Mouse (Mus musculus) myocyte (in vitro differentiated cells): ENCODE results near the gene Wdr20. TPM values are rescaled to one million over a fixed set of nuclear protein-coding genes. Genes with fewer than 3 reads are reported as not detected.

Experiments used
- H3K27me3 ChIP-seq: one replicate; pipeline ENCODE4 v1.6.1; 2011; ENCODE audit not compliant: control insufficient read depth, insufficient read depth, insufficient read length
- H3K36me3 ChIP-seq: one replicate; pipeline ENCODE4 v1.6.1; 2011; ENCODE audit not compliant: control insufficient read depth, insufficient read depth
- H3K4me2 ChIP-seq: one replicate; pipeline ENCODE4 v1.6.1; 2011; ENCODE audit warnings: low read depth, control low read depth
- H3K4me3 ChIP-seq: one replicate; pipeline ENCODE4 v1.5.1; 2011; ENCODE audit warnings: mild to moderate bottlenecking, control low read depth, moderate library complexity
- H3K79me2 ChIP-seq: one replicate; pipeline ENCODE4 v1.6.1; 2011; ENCODE audit not compliant: control insufficient read depth, insufficient read depth
- H3ac ChIP-seq: one replicate; pipeline ENCODE4 v1.6.1; 2011; ENCODE audit not compliant: control insufficient read depth, insufficient read length
- CEBPB ChIP-seq: IDR thresholded peaks from 2 replicates; pipeline ENCODE4 v1.6.1; 2011; ENCODE audit warnings: mild to moderate bottlenecking, moderate library complexity; ENCODE audit not compliant: poor library complexity, insufficient read depth, severe bottlenecking
- E2F4 ChIP-seq: IDR thresholded peaks from one replicate; pipeline ENCODE4 v1.6.1; 2011; ENCODE audit warnings: mild to moderate bottlenecking, control low read depth, moderate library complexity; ENCODE audit not compliant: insufficient read depth
- MAX ChIP-seq: IDR thresholded peaks from one replicate; pipeline ENCODE4 v1.6.1; 2011; ENCODE audit warnings: low read depth, mild to moderate bottlenecking, control low read depth
- MYOD1 ChIP-seq, 3 experiments: IDR thresholded peaks; one replicate each; pipeline ENCODE4 v1.6.1; 2011; ENCODE audit warnings: control low read depth in 2 of 3, low read depth in 2 of 3, mild to moderate bottlenecking in 2 of 3, moderate library complexity in 1 of 3; ENCODE audit not compliant: insufficient read length in 2 of 3, control insufficient read depth in 1 of 3
- MYOG ChIP-seq, 3 experiments: IDR thresholded peaks; one replicate each; pipeline ENCODE4 v1.6.1; 2011; ENCODE audit warnings: control low read depth in 2 of 3, low read depth in 2 of 3, mild to moderate bottlenecking in 2 of 3; ENCODE audit not compliant: insufficient read length in 2 of 3, control insufficient read depth in 1 of 3, insufficient read depth in 1 of 3
- POLR2A ChIP-seq: IDR thresholded peaks from one replicate; pipeline ENCODE4 v1.6.1; 2011; ENCODE audit warnings: low read depth, mild to moderate bottlenecking, control low read depth, moderate library complexity; ENCODE audit not compliant: insufficient read length
- POLR2AphosphoS2 ChIP-seq: IDR thresholded peaks from one replicate; pipeline ENCODE4 v1.6.1; 2011; ENCODE audit warnings: low read depth, control low read depth; ENCODE audit not compliant: insufficient read length
- REST ChIP-seq: IDR thresholded peaks from one replicate; pipeline ENCODE4 v1.6.1; 2011; ENCODE audit warnings: mild to moderate bottlenecking, control low read depth, moderate library complexity; ENCODE audit not compliant: insufficient read depth, insufficient read length
- SRF ChIP-seq: IDR thresholded peaks from one replicate; pipeline ENCODE4 v1.6.1; 2011; ENCODE audit warnings: low read depth; ENCODE audit not compliant: control insufficient read depth, insufficient read length
- TCF12 ChIP-seq: IDR thresholded peaks from one replicate; pipeline ENCODE4 v1.6.1; 2011; ENCODE audit warnings: mild to moderate bottlenecking, control low read depth; ENCODE audit not compliant: poor library complexity, insufficient read depth, severe bottlenecking
- TCF3 ChIP-seq: IDR thresholded peaks from one replicate; pipeline ENCODE4 v1.6.1; 2011; ENCODE audit warnings: low read depth, control low read depth; ENCODE audit not compliant: insufficient read length
- USF1 ChIP-seq: IDR thresholded peaks from one replicate; pipeline ENCODE4 v1.6.1; 2011; ENCODE audit warnings: low read depth, mild to moderate bottlenecking, control low read depth, moderate library complexity
- polyA plus RNA-seq: library from polyadenylated mRNA; unstranded; fragments of >200 nt; fragmentation: generic; extraction: Trizol; gene quantifications from one replicate; pipeline ENCODE4 v1.2.1, GENCODE M21; 2012; ENCODE audit warnings: missing spikeins

The Wdr20 gene
- polyA plus RNA-seq, 1 experiment = 13.9 TPM

DNA sequence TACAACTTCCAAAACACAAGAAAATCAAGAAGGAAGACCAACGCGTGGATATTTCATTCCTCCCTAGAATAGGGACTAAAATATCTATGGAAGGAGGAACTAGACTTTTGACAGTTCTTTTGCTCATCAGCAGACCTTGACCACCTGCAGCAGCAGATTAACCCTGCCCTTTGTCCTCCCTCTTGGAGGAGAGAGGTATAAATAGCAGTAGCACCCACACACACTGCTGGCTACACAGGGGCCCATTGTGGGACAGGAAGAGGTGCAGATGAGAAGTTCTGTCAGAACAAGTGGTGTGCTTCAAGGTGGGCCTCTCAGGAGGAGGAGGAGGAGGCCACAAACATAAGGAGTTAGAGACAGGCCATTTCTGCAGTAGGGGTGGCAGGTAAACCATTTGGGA, 46.5 kb downstream of the Wdr20 start:
- no peaks in the 10 kb centered on the region for H3K36me3 ChIP-seq
- H3K27me3 ChIP-seq = no peaks in the 10 kb centered on the region
- H3K79me2 ChIP-seq = peaks cover 9% of the 10 kb centered on the region
- H3ac ChIP-seq = no peak overlapping the region
- no peak overlapping the region for H3K4me3 ChIP-seq
- TF ChIP-seq MYOD1 (IDR thresholded peaks at IDR 0.05; ENCODE audit: control insufficient read depth in 1 of 3, insufficient read length in 2 of 3, low read depth in 2 of 3) (no peak), POLR2A (no peak), E2F4 (no peak), MAX (no peak)
- H3K4me2 ChIP-seq = no peak overlapping the region

DNA sequence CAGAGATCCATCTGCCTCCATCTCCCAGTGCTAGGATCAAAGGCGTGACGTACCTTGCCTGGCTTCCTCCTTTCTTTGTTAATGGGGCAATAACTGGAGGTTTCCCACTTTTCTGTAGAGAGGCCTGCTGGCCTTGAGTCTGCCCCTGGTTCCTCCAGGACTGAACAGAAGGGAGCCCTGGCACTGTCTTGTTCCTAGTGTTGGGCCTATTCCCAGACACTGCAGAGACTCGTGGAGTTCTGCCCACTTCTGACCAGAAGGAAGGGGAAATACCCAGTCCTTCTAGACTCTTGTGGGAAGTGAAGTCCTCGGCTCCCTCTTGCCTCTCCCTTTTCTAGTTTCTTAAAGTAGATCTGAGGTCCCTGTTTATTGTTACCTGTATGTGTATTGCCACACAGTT, 48.5 kb downstream of the Wdr20 start:
- Histone ChIP-seq H3ac (no peak overlapping the region), H3K27me3 (no peaks in the 10 kb centered on the region), H3K79me2 (peaks cover 12% of the 10 kb centered on the region), H3K4me3 (no peak overlapping the region), H3K4me2 (no peak overlapping the region), H3K36me3 (no peaks in the 10 kb centered on the region)
- TF ChIP-seq TCF12 (no peak), MYOG (IDR thresholded peaks at IDR 0.05; ENCODE audit: control insufficient read depth in 1 of 3, insufficient read depth in 1 of 3, insufficient read length in 2 of 3, low read depth in 2 of 3) (no peak), CEBPB (no peak), REST (no peak), MAX (no peak), USF1 (no peak), TCF3 (no peak), POLR2AphosphoS2 (no peak), SRF (no peak), MYOD1 (IDR thresholded peaks at IDR 0.05; ENCODE audit: control insufficient read depth in 1 of 3, insufficient read length in 2 of 3, low read depth in 2 of 3) (no peak), POLR2A (no peak), E2F4 (no peak)

DNA sequence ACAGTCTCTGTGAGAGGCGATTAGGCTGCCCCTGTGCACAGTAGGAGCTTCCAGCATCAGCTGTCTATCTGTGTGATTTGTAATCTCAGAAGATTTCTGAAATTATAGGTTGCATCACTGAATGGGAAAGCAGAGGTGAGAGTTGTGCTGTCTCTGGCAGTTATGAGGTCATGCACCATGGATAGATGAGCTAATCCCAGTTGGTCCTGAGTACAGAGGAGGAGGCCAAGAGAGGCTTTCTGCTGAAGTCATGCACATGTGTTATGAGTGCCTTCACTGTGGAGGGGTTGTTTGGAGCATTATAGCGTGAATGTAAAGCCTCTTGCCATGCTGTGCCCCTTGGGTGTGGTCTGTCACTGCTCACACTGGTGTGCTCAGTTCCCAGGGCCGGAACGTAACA, 52.8 kb downstream of the Wdr20 start:
- no peak overlapping the region for H3ac ChIP-seq

DNA sequence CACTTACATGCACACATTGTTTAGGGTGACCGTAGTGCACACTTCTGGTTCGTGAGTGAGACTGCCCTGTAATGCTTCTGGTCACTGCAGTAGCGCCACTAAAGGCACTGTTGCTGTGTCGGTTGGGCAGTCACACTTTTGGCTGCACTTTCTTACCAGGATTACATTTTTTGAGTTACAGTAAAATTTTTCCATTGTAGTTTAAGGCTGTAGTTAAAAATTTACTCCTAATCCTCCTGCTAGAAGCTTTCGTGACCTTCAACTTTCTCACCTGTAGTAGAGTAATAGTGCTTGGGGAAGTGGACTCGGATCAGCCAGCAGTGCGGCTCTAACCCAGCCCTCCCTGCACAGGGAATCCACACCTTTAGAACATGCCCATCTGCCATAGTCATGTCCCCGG, 53.3 kb downstream of the Wdr20 start:
- Histone ChIP-seq H3K4me2 (no peak overlapping the region), H3K36me3 (no peaks in the 10 kb centered on the region), H3K79me2 (peaks cover 16% of the 10 kb centered on the region), H3ac (no peak overlapping the region), H3K4me3 (no peak overlapping the region), H3K27me3 (no peaks in the 10 kb centered on the region)
- TF ChIP-seq REST (no peak), POLR2AphosphoS2 (no peak), E2F4 (no peak), CEBPB (no peak), MYOD1 (IDR thresholded peaks at IDR 0.05; ENCODE audit: control insufficient read depth in 1 of 3, insufficient read length in 2 of 3, low read depth in 2 of 3) (no peak), POLR2A (no peak), TCF12 (no peak), USF1 (no peak), TCF3 (no peak), SRF (no peak), MYOG (IDR thresholded peaks at IDR 0.05; ENCODE audit: control insufficient read depth in 1 of 3, insufficient read depth in 1 of 3, insufficient read length in 2 of 3, low read depth in 2 of 3) (no peak), MAX (no peak)

More for the DNA sequence above, 52.8 kb downstream of the Wdr20 start:
- Histone ChIP-seq H3K27me3 (no peaks in the 10 kb centered on the region), H3K4me3 (no peak overlapping the region), H3K4me2 (no peak overlapping the region), H3K36me3 (no peaks in the 10 kb centered on the region), H3K79me2 (peaks cover 16% of the 10 kb centered on the region)
- TF ChIP-seq MYOD1 (IDR thresholded peaks at IDR 0.05; ENCODE audit: control insufficient read depth in 1 of 3, insufficient read length in 2 of 3, low read depth in 2 of 3) (no peak), E2F4 (no peak), SRF (no peak), POLR2A (no peak), REST (no peak), USF1 (no peak), CEBPB (no peak), POLR2AphosphoS2 (no peak), TCF12 (no peak), MAX (no peak), MYOG (IDR thresholded peaks at IDR 0.05; ENCODE audit: control insufficient read depth in 1 of 3, insufficient read depth in 1 of 3, insufficient read length in 2 of 3, low read depth in 2 of 3) (no peak)

DNA sequence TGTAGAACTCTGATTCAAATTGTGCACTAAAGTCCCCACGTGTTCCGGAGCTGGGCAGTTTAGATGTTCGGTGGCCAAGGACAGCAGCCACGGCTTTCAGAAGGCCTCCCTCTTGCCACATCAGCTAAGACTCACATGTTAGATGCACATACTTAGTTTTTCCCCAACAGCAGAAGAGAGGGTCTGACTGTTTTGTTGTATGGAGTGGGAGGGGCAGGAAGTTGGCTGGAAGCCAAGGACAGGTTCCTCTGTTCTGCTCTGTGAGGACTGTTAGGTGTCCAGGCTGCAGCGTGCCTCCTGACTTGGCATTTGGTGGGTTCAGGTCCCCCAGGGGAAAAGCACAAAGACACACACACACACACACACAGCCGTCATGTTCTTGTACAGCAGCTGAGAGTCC, 57.3 kb downstream of the Wdr20 start:
- Histone ChIP-seq H3K4me3 (no peak overlapping the region), H3K79me2 (peaks cover 7% of the 10 kb centered on the region), H3K27me3 (no peaks in the 10 kb centered on the region), H3K36me3 (no peaks in the 10 kb centered on the region), H3ac (no peak overlapping the region), H3K4me2 (no peak overlapping the region)
- TF ChIP-seq POLR2AphosphoS2 = no peak
- no peak for TF ChIP-seq SRF
- TF ChIP-seq MAX = no peak
- no peak for TF ChIP-seq MYOG (IDR thresholded peaks at IDR 0.05; ENCODE audit: control insufficient read depth in 1 of 3, insufficient read depth in 1 of 3, insufficient read length in 2 of 3, low read depth in 2 of 3)
- TF ChIP-seq CEBPB = no peak
- TF ChIP-seq USF1 = no peak
- no peak for TF ChIP-seq POLR2A
- TF ChIP-seq E2F4 = no peak
- no peak for TF ChIP-seq REST
- no peak for TF ChIP-seq TCF3
- no peak for TF ChIP-seq MYOD1 (IDR thresholded peaks at IDR 0.05; ENCODE audit: control insufficient read depth in 1 of 3, insufficient read length in 2 of 3, low read depth in 2 of 3)
- TF ChIP-seq TCF12 = no peak
